Mouse (Mus musculus): ENCODE measurements at regions not wholly inside any gene's neighbourhood (a gene's known extent, or its start where the extent isn't known, plus 50 kb on each side); places are given as distances from the start of the nearest gene placed in this dataset.

- no peak for DNase-seq (ENCODE audit: low spot score)
These were observed 58.0 kb upstream of the Golim4 start for GRCm38 (mm10) chr3:76014766-76015165.

DNA sequence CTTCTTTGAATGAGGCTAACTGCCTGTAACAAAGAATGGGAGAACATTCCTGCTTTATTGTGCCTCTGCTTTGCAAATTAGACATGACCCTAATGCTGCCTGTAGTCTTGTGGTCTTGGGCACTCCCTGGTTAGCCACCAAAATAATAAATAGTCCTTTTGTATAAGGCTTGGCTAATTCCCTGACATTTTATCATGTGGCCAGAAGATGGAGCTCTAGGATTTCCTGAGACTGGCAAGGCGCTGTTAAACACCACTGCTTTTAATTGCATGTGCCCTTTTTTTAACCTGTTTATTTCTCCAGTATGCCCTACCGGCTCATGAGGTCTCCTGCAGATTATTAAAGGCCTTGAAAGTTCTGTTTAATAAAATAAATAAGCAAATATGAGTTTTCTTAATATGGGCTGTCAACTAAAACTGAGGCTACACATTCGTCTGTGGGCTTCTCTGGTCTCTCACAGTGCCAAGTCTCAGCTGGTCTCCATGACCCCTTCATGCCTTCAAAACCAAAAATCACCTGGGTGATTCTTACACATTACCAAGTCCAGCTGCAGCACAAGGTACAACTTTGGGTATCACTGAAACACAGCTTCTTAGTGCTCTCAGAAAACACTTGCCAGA, 51.9 kb upstream of the Golim4 start:
- peak; percentile 41 for DNase-seq (ENCODE audit: low spot score)

Data from layer of hippocampus, adult 9-10 months (tissue).